Mouse (Mus musculus) mesoderm, embryonic 11.5 days (tissue): ENCODE data around the gene Krtap4-7.
"Not testable (repeated sequence)": the region's sequence is repeated elsewhere in the genome, so short reads cannot be mapped to it uniquely, and the experiment has no call there.

Experiments
- DNase-seq: peaks from one replicate; pipeline ENCODE4 v3.0.0-alpha.2; 2012; ENCODE audit warnings: low read depth, low spot score

Krtap4-7 gene

DNA sequence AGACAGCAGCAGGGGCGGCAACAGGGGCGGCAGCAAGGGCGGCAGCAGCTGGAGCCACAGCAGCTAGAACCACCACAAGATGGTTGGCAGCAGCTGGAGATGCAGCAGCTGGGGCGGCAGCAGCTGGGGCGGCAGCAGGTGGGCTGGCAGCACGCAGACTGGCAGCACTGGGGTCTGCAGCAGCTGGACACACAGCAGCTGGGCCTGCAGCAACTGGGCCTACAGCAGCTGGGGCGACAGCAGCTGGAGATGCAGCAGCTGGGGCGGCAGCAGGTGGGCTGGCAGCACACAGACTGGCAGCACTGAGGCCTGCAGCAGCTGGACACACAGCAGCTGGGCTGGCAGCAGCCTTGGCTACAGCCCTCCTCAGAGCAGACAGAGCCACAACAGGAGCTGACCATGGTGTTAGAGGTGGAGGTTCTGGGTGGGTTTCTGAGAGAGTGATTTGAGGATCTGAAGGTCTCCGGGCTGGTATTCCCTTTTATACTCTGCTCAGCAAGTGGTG, at the start of gene Krtap4-7:
Krtap4-7 (minus strand) TSS at position 455 of the 505 bp plus-strand sequence.
- DNase-seq, result not testable (repeated sequence)

DNA sequence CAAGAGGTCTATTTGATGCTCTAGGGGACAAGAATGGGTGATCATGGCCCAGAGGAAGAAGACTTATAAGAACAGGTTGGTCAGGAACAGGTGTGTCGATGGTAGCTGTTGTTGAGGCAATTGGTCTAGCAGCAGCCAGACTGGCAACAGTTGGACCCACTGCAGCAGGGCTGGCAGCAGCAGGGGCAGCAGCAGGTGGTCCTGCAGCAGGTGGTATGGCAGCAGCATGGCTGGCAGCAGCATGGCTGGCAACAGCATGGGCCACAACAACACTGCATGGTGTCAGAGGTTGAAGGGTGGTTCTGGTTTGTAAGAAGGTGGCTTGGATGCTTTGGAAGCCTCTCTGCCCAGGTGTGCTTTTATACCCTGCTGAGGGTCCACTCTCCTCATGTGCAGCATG, 46.6 kb upstream of the Krtap4-7 start, which contains the start of gene Gm14190:
Gm14190 (minus strand) TSS at position 278 of the 400 bp plus-strand sequence.
- no peak for DNase-seq

DNA sequence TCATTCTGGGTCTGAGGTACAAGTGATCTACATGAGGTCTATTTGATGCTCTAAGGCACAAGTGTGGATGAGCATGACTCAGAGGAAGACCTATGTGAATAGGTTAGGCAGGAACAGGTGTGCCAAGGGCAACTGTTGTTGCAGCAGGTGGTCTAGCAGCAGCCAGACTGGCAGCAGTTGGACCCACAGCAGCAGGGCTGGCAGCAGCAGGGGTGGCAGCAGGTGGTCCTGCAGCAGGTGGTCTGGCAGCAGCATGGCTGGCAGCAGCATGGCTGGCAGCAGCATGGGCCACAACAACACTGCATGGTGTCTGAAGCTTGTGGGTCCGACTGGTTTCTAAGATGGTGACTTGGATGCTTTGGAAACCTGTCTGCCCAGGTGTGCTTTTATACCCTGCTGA, 41.3 kb upstream of the Krtap4-7 start:
- DNase-seq, result not testable (repeated sequence)

DNA sequence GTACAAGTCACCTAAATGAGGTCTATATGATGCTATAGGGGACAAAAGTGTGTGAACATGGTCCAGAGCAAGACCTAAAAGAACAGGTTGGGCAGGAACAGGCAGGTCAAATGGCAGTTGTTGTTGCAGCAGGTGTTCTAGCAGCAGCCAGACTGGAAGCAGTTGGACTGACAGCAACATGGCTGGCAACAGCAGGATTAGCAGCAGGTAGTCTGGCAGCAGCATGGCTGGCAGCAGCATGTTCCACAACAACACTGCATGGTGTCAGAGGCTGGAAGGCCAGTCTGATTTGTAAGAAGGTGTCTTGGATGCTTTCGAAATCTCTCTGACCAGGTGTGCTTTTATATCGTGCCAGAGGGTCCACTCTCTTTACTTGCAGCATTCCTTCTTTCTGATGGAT, 39.6 kb upstream of the Krtap4-7 start:
- DNase-seq, result no peak

DNA sequence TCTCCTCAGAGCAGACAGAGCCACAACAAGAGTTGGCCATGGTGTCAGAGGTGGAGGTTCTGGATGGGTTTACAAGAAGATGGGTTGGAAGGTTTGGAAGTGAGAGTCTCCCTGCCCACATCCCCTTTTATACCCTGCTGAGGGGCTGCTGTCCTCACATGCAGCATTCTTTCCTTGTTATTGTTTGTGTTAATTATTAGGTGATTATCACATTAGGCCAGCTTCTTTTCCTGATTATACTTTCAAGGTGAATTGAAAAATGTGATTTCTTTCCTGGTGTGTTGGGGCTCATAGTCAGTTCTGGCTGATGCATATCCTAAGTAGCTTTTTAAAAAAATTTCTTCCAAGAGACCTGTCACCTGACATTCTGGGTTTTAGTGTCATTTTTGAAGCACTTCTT, 22.0 kb upstream of the Krtap4-7 start, which contains the start of gene Krtap4-6:
Krtap4-6 (minus strand) TSS at position 101 of the 400 bp plus-strand sequence.
- DNase-seq, result no peak

DNA sequence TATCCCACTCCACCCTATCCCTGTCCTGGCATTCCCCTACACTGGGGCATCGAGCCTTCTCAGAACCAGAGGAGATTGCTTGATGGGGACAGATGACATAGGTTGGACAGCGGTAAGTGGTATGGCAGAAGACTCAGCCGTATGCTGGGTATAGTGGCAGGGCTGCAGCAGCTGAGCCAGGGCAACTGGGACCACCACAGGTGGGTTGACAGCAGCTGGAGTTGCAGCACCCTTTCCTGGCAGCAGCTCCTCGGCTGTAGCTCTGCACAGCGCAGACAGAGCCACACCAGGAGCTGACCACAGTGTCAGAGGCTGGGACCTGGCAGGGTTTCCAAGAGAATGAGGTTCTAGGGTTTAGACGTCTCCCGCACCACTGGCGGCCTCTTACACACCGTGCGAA, 18.9 kb upstream of the Krtap4-7 start:
- no peak for DNase-seq

DNA sequence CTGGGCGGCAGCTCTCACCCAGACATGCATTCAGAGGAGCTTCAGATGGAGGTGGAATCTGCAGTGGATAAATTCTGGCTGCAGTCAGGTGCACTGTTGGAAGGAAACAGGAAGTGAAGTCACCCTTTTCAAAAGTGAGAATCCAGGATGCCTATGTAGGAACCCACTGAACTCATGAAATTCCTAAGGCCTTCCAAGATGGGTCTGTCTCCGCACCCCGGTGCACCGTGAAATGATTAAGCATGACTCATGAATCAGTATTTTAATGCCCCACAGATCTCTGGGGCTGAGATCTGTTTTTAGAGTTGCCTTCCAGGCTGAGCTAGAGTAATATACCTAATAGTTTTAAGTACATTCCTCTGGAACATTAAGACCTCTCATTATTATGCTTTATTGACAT, 15.4 kb upstream of the Krtap4-7 start:
- DNase-seq, result no peak

DNA sequence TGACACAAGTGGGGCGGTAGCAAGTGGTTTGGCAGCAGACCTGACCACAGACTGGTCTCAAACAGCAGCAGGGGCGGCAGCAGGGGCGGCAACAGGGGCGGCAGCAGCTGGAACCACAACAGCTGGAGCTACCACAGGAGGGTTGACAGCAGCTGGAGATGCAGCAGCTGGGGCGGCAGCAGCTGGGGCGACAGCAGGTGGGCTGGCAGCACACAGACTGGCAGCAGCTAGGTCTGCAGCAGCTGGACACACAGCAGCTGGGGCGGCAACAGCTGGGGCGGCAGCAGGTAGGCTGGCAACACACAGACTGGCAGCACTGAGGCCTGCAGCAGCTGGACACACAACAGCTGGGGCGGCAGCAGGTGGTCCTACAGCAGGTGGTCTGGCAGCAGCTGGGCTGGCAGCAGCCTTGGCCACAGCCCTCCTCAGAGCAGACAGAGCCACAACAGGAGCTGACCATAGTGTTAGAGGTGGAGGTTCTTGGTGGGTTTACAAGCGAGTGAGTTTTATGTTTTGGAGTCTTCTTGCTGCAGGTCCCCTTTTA, 14.7 kb upstream of the Krtap4-7 start, which contains the start of gene Gm11563:
Gm11563 (minus strand) TSS at position 494 of the 544 bp plus-strand sequence.
- DNase-seq, result not testable (repeated sequence)

DNA sequence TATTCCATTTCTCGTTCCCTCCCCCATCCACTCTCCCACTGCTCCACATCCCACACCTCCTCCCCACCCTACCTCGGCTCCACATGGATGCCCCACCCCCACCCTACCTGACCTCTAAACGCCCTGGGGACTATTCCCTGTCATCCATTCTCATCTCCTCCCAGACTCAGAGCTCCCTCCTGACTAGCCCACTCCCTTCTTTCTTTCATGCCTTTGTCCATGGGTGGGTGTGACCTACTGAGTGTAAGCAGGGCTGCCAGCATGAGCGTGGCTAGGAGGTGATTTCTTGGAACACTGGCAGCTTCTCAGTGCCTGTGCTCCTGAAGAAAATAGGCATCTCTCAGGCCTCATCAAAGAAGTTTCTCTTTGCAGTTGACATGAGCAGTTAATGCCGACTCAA, 13.2 kb upstream of the Krtap4-7 start:
- no peak for DNase-seq

DNA sequence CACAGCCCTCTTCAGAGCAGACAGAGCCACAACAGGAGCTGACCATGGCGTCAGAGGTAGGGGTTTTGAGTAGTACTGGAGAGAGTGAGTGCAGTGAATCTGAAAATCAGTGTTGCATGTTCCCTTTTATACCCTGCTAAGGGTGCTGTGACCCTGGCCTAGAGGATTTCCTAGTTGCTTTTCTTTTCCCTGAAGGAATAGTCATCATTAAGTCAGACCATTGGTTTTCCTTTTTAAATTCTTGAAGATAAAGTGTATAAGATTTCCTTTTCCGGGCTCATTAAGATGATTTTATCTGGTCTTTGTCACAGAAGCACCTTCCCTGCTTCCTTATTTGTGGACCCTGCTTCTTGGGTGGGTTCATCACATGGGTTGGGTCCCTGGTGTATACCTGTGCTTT, 6.2 kb upstream of the Krtap4-7 start, which contains the start of gene Gm11555:
Gm11555 (minus strand) TSS at position 101 of the 400 bp plus-strand sequence.
- no peak for DNase-seq

DNA sequence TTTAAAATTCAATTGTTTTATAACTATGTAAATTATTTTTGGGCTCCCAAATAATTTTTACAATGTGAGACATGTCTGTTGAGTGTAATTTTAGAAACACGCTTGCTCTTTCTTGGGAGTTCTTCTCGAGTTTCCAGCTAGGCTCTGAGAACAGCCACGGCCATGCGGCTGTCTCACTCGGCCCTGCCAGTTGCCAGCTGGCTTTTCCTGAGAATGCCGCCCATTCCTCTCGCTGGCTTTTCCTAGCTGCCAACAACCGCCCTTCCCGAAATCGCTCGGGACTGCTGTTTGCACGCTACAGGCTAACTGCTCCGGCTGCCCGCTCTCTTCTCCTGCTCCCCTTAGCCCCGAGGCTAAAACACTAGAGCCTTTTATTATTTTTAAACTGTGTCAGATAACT, 2.6 kb upstream of the Krtap4-7 start:
- DNase-seq, result no peak

DNA sequence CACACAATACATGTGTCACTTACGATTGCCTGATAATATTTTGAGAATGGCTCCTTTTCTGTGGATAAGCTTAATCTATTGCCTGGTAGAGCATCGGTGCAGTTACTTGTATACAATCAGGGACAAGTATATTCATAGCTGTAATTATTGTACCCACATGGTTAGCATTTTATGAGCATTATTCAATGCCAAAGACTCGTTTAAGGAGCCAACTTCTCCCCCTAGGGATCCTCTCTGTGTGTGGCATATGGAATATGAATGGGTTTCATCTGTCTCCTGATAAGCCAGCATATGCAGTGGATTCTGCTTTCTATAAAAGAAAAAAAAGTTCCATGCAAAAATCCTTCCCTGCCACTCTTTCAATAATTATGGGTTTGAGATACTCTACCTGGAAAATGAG, 462 bp upstream of the Krtap4-7 start:
- DNase-seq, result no peak

DNA sequence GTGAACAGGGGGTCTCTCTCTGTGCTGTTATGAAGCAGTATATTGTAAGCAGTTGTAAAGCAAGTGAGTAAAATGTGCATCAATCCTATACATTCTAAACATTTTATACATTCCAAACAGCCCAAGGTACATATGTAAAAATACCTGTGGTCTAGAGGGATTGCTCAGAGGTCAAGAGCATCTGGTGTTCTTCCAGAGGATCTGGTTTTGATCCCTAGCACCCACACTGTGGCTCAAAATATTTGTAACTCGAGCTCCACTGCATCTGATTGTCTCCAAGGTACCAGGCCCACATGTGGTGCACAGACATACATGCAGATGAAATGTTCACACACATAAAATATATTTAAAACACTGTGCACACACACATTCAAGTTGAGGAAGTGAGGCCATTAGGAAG, 3.0 kb downstream of the Krtap4-7 start:
- DNase-seq, result no peak

DNA sequence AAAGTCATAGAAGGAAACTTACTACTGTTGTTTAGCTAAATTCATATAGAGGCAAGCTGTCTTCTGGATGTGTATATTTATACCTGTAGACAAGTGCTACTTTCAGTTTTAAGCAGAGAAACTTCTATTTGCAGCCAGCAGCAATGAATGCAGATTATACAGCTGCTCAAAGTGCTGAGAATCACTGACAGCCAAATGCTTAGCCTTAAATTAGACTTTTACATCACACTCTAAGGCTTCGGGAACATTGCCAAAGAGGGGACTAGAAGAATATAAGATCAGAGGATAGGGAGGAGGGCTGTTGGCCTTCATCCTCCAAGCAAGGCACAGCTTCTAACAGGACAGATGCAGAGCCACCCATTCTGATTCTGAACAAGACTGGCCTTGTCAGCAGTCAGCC, 6.8 kb downstream of the Krtap4-7 start:
- no peak for DNase-seq

DNA sequence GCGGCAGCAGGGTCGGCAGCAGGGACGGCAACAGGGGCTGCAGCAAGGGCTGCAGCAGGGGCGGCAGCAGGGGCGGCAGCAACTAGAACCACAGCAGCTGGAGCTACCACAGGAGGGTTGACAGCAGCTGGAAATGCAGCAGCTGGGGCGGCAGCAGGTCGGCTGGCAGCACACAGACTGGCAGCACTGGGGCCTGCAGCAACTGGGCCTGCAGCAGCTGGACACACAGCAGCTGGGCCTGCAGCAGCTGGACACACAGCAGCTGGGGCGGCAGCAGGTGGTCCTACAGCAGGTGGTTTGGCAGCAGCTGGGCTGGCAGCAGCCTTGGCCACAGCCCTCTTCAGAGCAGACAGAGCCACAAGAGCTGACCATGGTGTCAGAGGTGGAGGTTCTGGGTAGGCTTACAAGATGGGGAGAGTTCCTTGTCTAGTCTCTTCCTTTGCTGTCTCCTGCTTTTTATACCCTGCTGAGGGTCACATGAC, 9.2 kb downstream of the Krtap4-7 start, which contains the start of gene Krtap4-2:
Krtap4-2 (minus strand) TSS at position 432 of the 482 bp plus-strand sequence.
- DNase-seq, result no peak

DNA sequence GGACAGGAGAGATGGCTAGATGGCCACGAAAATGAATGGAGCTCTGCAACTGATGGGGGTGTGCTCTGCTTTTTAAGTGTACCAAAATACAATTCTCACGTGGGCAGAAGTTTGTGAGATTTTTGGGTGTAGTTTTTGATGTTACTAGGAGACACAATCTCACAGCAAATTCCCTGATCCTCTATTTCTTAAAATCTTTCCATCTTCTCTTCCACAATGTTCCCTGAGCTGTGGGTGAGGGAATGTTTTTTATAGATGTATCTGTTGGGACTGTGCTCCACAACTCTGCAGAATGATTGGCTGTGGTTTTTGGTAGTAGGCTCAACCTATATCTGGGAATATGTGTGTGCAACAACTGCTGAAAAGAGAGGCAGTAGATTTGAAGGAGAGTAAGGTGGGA, 10.6 kb downstream of the Krtap4-7 start:
- no peak for DNase-seq

DNA sequence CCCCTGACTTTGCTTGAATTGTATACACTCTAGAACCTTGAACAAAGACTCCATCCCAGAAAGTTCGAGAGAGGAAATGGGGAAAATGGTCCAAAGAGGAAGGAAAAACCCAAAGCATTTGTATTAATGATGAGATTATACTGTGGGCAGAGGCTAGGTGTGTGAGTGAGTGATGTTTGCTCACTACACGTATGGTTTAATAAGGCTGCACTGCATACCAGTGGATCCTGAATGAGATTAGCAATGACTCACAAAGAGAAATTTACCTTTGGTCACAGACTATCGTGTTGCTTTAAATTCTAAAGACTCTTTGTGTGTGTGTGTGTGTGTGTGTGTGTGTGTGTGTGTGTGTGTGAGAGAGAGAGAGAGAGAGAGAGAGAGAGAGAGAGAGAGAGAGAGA, 13.0 kb downstream of the Krtap4-7 start:
- DNase-seq, result no peak

DNA sequence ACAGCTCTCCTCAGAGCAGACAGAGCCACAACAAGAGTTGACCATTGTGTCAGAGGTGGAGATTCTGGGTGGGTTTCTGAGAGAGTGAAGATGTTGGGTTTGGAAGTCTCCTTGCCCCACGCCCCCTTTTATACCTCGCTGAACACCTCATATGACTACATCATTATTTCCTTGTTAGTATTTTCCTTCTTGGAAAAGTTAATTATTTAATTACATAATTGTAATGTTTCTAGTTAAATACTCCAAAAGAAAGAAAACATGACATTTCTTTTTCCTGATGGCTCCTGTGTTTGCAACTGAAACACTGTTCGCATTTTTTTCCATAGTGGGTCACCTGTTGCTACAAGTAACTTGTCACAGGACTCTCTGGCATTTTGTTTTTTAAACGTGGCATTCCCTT, 15.8 kb downstream of the Krtap4-7 start, which contains the start of gene Krtap4-1:
Krtap4-1 (minus strand) TSS at position 101 of the 400 bp plus-strand sequence.
- DNase-seq, result no peak

DNA sequence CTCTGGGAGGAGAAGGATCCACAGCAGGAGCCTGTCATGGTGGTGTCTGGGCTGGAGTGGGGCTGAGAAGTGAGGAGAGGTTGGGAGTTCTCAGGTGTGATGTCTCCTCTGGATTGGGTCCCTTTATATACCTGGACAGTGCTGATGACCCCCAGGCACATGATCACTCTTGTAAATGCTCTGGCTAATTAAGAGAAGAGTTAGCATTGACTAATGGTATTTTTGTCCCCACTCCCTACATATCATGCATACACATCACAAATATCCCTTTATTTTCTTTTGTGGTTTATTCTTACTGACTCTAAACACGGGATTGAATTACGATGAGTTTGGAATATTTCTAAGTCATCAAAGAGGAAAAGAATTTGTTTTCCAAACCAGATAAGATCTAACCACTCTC, 23.6 kb downstream of the Krtap4-7 start, which contains the start of gene Gm11562:
Gm11562 (minus strand) TSS at position 101 of the 400 bp plus-strand sequence.
- no peak for DNase-seq

DNA sequence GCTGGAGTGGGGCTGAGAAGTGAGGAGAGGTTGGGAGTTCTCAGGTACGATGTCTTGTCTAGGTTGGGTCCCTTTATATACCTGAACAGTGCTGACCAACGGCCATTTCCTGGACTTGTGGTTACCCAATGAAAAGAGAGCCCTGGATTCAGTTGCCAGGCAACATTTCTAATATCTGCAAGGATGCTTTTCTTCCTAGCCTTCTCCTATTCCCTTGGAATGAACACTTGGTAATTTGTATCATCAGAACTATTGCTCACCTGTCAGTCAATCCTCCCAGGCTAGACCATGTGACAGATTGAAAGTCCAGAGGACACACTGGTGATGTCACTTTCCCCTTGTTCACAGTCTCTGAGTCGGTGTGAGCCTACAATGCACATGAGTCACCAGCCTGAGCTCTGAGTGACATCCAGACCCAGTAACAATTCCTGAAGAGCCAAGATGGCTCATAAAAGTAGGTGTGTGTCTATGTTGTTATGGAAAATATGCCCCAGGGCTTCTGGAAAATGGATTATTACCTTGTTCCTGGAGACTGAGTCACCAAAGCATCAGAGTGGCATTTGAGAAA, 29.0 kb downstream of the Krtap4-7 start, which contains the start of gene Krtap2-4:
Krtap2-4 (minus strand) TSS at position 51 of the 568 bp plus-strand sequence.
- no peak for DNase-seq

DNA sequence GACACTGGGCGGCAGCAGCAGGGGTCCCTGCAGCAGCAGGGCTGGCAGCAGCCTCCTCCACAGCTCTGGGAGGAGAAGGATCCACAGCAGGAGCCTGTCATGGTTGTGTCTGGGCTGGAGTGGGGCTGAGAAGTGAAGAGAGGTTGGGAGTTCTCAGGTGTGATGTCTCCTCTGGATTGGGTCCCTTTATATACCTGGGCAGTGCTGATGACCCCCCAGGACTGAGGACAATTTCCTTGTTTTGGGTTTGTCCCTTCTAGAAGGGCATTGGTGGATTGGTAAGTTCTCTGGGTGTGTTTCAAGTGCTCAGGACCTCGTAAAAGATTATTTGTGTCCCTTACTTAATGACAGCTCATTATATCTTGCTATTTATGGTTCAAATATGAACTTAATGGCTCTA, 33.8 kb downstream of the Krtap4-7 start, which contains the start of gene Gm11937:
Gm11937 (minus strand) TSS at position 101 of the 400 bp plus-strand sequence.
- DNase-seq, result not testable (repeated sequence)

DNA sequence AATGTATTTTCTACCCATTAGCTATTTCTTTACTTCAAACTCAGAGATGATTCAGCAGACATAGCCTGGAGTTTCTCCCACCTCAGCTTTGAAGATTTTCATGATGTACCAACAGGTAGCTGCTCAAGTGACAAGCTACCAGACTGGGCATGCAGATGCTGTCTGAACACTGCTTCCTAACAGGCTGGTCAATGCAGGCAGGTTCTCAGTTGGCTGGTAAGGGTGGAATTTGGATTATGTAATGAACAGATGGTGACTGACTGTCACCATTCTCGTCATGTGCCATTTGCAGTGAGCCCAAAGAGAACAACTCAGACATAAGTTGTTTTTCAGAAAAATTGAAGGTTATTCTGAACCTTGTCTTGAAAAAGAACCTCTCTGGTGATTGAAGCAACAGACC, 34.8 kb downstream of the Krtap4-7 start:
- DNase-seq, result no peak
